Mouse (Mus musculus) cerebellum, adult 11-12 months (tissue): ENCODE measurements around the gene Mdn1.

Experiments
- DNase-seq: peaks from one replicate; pipeline ENCODE4 v3.0.0; 2022

Gene Mdn1

DNA sequence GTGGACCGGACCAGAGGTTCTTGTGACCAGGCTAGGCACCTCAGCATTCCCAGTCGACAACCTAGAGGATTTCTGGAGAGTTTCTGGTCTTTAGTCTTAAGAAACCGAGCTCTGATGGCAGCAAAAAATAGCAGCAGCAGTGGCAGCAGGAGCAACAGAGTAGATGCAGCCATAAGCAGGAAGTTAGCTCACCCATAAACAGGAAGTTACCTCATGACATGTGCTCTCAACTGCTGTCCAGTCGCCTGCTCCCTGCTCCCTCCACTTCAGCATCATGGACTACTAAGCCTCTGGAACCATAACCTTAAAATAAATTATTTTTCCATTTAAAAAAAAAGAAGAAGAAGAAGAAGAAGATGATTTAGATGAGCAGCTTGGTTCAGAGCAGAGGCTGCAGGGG lies 132.1 kb downstream of the Mdn1 start:
- no peak for DNase-seq

GRCm38 (mm10) chr4:32798976-32799375 lies 142.1 kb downstream of the Mdn1 start:
- no peak for DNase-seq

DNA sequence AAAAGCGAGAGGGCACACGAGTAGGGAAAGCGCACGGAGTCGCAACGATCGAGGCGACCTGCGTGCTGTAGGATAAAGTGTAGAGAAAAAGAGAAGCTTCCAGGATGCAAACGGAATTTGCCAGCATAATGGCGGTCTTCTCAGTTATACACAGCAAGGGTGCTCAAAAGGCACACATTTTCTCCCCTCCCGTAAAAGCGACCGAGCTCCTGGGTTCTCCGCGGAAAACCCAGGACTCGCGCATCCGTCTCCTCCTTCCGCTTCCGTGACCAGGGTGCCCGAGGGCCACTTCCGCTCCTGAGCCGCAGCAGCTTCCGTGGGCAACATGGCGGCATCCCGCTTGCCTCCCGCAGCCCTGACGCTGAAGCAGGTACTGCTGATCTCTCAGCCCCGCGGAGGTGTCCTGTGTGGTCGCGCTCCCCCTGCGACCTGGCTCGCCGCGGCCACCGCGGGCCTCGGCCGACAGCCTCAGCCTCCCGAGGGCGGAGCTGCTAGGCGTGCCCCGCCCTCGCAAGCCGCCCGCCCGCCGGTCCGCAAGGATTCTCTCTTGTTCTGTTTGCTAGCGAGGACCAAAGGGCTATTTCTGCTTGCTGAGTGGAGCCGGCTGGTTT lies 143.2 kb downstream of the Mdn1 start, which contains the start of gene Lyrm2:
Gene Lyrm2 (plus strand): TSS at position 288 of the 611 bp plus-strand sequence.
- peak; percentile 83 for DNase-seq

DNA sequence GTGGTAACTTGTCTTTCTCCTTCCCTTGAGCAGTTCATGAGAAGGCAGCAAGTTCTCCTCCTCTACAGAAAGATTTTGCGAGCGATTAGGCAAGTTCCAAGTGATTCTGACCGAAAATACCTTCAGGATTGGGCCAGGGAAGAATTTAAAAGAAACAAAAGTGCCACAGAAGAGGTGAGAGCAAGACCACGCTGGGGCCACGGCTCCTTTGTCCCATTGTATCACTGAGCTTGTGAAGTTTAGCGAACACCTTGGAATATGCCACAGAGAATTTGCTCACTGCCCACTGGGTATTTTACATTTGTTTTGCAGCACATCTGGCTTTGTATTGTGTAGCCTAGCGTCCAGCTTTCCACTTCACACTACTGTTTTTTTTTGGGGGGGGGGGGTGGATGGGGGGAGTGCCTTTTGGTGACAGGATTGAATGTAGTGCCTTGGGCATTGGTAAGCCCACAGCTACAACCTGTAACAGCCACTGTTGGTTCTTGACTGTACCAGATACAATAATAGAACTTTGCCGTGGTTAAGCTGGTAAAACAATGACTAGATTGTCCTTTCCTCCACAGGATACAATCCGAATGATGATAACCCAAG lies 143.8 kb downstream of the Mdn1 start:
- no peak for DNase-seq

DNA sequence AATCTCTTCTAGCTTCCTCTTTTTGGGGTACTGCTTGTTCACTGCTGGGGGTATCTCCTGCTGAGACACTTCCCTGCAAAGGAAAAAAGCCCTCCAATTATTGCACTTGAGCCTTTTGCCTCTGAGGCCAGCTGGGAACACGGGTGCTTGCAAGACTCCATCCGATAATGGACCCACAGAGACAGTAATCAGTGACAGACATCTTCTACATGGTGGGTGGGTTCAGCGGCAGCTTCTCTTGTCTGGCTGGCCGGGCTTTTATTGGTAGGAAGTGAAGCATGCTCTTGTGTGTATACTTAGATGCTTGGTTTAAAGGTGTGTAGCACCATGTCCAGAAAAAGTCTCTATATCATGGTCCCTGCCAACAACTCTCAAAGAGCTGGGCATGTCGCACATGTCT lies 160.6 kb downstream of the Mdn1 start:
- no peak for DNase-seq

DNA sequence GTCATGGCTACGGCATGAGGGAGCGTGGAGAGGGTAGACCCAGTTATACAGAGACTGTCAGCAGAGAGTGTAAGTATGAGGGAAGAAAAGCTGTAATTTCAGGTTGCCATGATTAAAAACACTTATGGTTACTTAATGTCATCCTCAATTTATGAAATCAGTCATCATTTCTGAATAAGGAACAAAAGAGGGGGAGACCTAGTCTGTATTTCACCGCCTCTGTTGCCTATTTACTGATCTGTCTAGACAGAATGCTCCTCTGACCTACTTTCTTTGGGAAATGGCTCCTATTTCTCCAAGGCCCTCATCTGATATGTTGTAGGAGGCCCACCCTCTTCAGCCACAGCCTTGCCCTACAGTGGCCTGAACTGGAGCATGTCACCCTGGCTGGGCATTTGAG lies 163.8 kb downstream of the Mdn1 start:
- no peak for DNase-seq

DNA sequence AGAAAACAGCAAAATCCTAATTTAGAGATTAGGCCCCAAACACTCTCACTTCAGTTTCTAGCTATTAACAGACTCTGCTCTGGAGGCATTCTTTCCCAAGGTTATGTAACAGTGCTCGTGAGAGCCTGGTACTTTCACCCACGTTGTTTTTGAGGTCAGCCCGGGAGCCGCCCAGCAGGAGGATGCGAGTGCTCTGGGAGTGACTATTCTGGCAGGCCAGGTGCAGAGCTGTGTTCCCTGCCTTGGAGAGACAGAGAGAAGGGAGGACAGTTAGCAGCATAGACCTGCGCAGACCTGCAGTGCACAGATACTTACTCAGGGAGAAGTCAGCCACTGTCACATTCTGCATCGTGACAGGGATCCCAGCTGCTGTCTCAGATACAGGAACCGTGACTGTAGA lies 167.3 kb downstream of the Mdn1 start:
- DNase-seq, result peak; percentile 53
